Mouse (Mus musculus): ENCODE measurements around the gene Mgat5. TPM values are rescaled to one million over a fixed set of nuclear protein-coding genes. Genes with fewer than 3 reads are reported as not detected.

The Mgat5 gene
- polyA plus RNA-seq, 1 experiment from 2014 or later: 8.1 TPM

DNA sequence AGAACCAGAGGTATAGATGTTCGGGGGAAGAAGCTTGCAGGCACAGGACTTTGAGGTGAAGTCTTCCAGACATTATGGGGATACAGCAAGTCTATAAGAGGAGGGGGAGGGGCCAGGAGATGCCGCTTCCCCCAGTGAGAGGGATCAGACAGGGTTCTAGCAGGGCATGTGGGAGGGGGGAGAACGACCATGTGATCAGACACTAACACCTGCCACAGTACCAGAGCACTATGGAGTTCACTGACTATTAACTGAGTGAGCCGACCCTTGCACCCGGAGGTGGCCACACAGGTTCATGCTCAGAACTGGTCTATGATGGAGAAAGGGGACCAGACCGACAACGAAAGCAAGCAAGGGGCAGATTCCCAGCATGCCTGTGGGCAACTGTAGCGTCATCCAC is 318.5 kb downstream of the Mgat5 start:
- H3K4me3 ChIP-seq (ENCODE audit: low read length): no peak overlapping the region
- H3K36me3 ChIP-seq (ENCODE audit: insufficient read depth, low read length): no peaks in the 10 kb centered on the region
- 75% methylated on average over 8 of the region's 8 CpGs for WGBS
- H3K4me2 ChIP-seq (replicated peaks; ENCODE audit: low read depth, low read length): no peak overlapping the region
- no peak overlapping the region for H3K9ac ChIP-seq (replicated peaks; ENCODE audit: low read length)
- ATAC-seq (ENCODE audit: low FRiP score, low TSS enrichment): peak; percentile 57
- no peaks in the 10 kb centered on the region for H3K4me1 ChIP-seq (ENCODE audit: insufficient read depth, low read length)
- no peaks in the 10 kb centered on the region for H3K9me3 ChIP-seq (ENCODE audit: low read length)
- H3K27ac ChIP-seq (ENCODE audit: low read length): no peak overlapping the region
- no peaks in the 10 kb centered on the region; the same call in 1 of the 2 replicates for H3K27me3 ChIP-seq (ENCODE audit: insufficient read depth, low read length)

DNA sequence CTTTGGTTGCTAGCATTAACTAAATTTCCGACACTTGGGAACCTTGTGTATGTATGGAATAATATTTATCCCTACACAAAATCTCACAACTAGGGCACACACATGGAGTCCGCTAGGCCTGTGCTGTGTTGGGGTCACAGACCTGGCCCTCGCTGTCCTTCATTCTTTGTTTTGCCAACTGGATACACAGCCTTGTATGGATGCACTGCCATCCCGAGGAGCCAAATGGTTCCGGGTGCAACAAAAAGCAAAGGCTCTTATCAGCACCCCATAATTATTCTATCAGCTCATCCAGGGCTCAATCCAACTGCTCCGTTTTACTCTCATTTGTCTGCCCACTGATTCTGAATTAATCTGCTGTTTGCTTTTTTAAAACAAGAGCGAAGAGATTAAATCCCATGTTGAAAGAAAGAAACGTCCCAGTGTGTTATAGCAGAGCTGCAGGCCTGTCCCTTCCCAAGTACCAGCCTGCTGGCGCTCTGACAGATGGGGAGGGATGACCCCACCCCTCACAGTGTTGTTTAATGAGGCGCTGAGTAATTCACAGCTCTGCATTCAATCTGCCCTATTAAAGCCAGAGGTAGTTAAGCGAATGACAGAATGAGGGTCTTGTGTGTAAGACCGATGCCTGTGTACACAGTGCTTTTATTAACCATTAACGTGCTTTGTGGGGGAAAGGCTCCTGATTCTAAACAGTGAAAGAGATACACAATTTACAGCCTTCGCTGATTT is 326.2 kb downstream of the Mgat5 start:
- WGBS: 19% methylated on average over 14 of the region's 14 CpGs
- H3K4me2 ChIP-seq (replicated peaks; ENCODE audit: low read depth, low read length): peak overlapping the region; percentile 22; the same call in 1 of the 2 replicates
- no peak overlapping the region for H3K4me3 ChIP-seq (ENCODE audit: low read length)
- no peak overlapping the region for H3K27ac ChIP-seq (ENCODE audit: low read length)
- H3K9ac ChIP-seq (replicated peaks; ENCODE audit: low read length): no peak overlapping the region
- no peaks in the 10 kb centered on the region for H3K36me3 ChIP-seq (ENCODE audit: insufficient read depth, low read length)
- peaks cover 15% of the 10 kb centered on the region for H3K4me1 ChIP-seq (ENCODE audit: insufficient read depth, low read length)
- H3K27me3 ChIP-seq (ENCODE audit: insufficient read depth, low read length): peaks cover 17% of the 10 kb centered on the region
- ATAC-seq (ENCODE audit: low FRiP score, low TSS enrichment): peak; percentile 95
- H3K9me3 ChIP-seq (ENCODE audit: low read length): no peaks in the 10 kb centered on the region

DNA sequence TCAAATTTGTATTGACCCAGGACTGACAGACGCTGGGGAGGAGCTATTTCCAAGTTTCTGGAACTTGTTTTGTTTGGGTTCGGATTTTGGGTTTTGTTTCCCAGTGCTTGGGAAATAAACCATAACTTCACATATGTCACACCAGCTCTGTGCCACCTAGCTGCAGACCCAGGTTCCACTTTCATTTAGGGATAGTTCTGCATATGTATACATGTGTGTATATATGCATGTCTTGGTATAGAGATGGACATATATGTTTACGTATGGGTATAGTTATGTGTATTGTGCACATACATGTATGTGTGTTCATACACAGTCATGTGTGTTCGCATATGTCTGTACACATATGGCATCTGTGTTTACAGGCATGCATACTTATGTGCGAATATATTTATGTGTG is 326.9 kb downstream of the Mgat5 start:
- peak; percentile 20; the same call in 1 of the 2 replicates for ATAC-seq (ENCODE audit: low FRiP score, low TSS enrichment)
- peaks cover 23% of the 10 kb centered on the region for H3K27me3 ChIP-seq (ENCODE audit: insufficient read depth, low read length)
- no peaks in the 10 kb centered on the region for H3K9me3 ChIP-seq (ENCODE audit: low read length)
- no peak overlapping the region for H3K27ac ChIP-seq (ENCODE audit: low read length)
- peak overlapping the region; percentile 22; the same call in 1 of the 2 replicates for H3K4me2 ChIP-seq (replicated peaks; ENCODE audit: low read depth, low read length)
- WGBS: 55% methylated on average over 5 of the region's 5 CpGs
- no peak overlapping the region for H3K4me3 ChIP-seq (ENCODE audit: low read length)
- no peak overlapping the region for H3K9ac ChIP-seq (replicated peaks; ENCODE audit: low read length)
- no peaks in the 10 kb centered on the region for H3K36me3 ChIP-seq (ENCODE audit: insufficient read depth, low read length)
- peaks cover 18% of the 10 kb centered on the region for H3K4me1 ChIP-seq (ENCODE audit: insufficient read depth, low read length)

DNA sequence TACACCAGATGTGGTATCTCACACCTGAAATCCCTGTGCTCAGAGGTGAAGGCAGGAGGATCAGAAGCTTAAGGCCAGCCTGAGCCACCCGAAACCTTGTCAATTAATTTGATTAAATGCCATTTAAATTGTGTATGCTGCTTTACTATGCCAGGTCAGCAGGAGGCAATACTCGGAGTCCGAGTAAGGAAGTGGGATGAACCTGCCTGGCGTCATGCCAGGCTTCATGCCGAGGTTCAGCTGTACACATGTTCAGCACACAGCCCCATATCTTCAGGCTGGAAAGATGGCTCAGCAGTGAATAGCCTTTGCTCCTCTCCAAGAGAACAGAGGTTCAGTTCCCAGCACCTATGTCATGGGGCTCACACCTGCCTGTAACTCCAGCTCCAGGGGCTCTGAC is 331.6 kb downstream of the Mgat5 start:
- ATAC-seq (ENCODE audit: low FRiP score, low TSS enrichment): no peak; the same call in 1 of the 2 replicates
- Histone ChIP-seq H3K36me3 (ENCODE audit: insufficient read depth, low read length) (no peaks in the 10 kb centered on the region), H3K9ac (replicated peaks; ENCODE audit: low read length) (no peak overlapping the region), H3K27ac (ENCODE audit: low read length) (no peak overlapping the region), H3K9me3 (ENCODE audit: low read length) (no peaks in the 10 kb centered on the region), H3K27me3 (ENCODE audit: insufficient read depth, low read length) (peaks cover 31% of the 10 kb centered on the region), H3K4me2 (replicated peaks; ENCODE audit: low read depth, low read length) (no peak overlapping the region), H3K4me1 (ENCODE audit: insufficient read depth, low read length) (peaks cover 16% of the 10 kb centered on the region), H3K4me3 (ENCODE audit: low read length) (no peak overlapping the region)
- WGBS: 29% methylated on average over 5 of the region's 5 CpGs

DNA sequence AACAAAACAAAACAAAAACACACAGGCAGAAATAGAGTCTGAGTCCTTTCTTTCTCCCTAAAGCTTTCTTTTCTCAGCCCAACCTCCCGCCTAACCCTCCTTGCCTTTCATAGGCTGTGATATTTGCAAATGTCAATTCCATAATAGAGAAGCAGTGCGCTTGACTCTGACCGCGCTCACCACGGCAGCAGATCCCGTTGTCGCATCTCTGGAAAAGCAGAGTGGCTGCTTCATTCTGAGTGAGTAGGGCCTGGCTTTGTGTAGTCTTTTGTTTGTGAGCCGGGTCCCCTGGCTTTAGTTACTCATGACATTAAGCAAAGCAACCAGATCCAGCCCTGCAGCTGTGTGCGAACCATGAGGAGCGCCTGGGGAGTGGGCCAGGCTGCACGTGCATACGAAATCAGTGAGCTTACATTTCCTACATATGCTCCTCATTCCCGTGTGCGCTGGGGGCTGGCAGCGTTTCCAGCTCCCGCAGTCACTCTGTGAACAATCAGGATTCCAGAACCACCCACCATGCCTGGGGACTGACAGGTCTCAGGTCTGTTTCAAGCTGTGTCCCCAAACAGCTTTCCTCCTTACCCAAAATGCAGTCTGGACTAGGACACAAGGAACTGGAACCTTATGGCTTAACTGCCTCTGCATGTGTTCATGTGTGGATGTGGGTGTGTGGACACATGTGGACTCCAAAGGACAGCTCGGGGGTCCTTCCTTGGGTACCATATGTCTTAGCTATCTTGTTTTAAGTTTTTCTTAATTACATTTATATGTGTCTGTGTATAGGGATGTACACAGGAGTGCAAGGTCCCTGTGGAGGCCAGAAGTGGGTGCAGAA is 332.6 kb downstream of the Mgat5 start:
- WGBS: 28% methylated on average over 17 of the region's 17 CpGs
- Histone ChIP-seq H3K4me1 (ENCODE audit: insufficient read depth, low read length) (peaks cover 15% of the 10 kb centered on the region), H3K27ac (ENCODE audit: low read length) (no peak overlapping the region), H3K27me3 (ENCODE audit: insufficient read depth, low read length) (peaks cover 31% of the 10 kb centered on the region), H3K9me3 (ENCODE audit: low read length) (no peaks in the 10 kb centered on the region), H3K9ac (replicated peaks; ENCODE audit: low read length) (no peak overlapping the region), H3K4me2 (replicated peaks; ENCODE audit: low read depth, low read length) (peak overlapping the region; percentile 11; the same call in 1 of the 2 replicates), H3K4me3 (ENCODE audit: low read length) (no peak overlapping the region), H3K36me3 (ENCODE audit: insufficient read depth, low read length) (no peaks in the 10 kb centered on the region)
- ATAC-seq (ENCODE audit: low FRiP score, low TSS enrichment): no peak
